Comparison of ENCODE assay signal across 8 mouse cellular contexts in genomic region chr12:24706764-24707479, GRCm38 (mm10). TPM values are rescaled to one million over a fixed set of nuclear protein-coding genes. Genes with fewer than 3 reads are reported as not detected.
A peak's percentile ranks its signal among the peaks of the same experiment; 100 is the strongest.
DNase-seq lines count a peak whose midpoint lies in the region; ATAC-seq and TF ChIP-seq lines count a peak whose summit lies in the region.

No protein-coding gene starts in this region.

- H3K9ac ChIP-seq in MEL (ENCODE audit: control insufficient read depth, low read depth, low read length, poor library complexity, severe bottlenecking), result peak overlapping the region; percentile 90

- no peaks in the 10 kb centered on the region for H3K9me3 ChIP-seq in MEL (replicated peaks; ENCODE audit: insufficient read depth, low read length)

- peak overlapping the region; percentile 86 for H3K27ac ChIP-seq in MEL (ENCODE audit: control insufficient read depth, low read depth, low read length)

- peaks cover 32% of the 10 kb centered on the region for H3K79me3 ChIP-seq in C2C12 (ENCODE audit: low read depth)

- H3K27me3 ChIP-seq in C2C12 (ENCODE audit: control insufficient read depth, insufficient read depth, insufficient read length) (no peaks in the 10 kb centered on the region), MEL (ENCODE audit: control insufficient read depth in 1 of 2, insufficient read depth in 2 of 2, low read length in 2 of 2) (no peaks in the 10 kb centered on the region)

- H3K79me2 ChIP-seq in C2C12 (ENCODE audit: control insufficient read depth, insufficient read depth) (peaks cover 39% of the 10 kb centered on the region), MEL (ENCODE audit: control insufficient read depth, insufficient read depth, low read length, poor library complexity) (peaks cover 32% of the 10 kb centered on the region)

- TF ChIP-seq EP300 in MEL (IDR thresholded peaks at IDR 0.05; ENCODE audit: low read depth in 1 of 2, low read length in 2 of 2), result no peak

- DNase-seq in MEL (ENCODE audit: low read depth, low spot score), result peak; percentile 92
- peak; percentile 55 to 64 for DNase-seq in kidney, adult 8-10 months
- peak; percentile 78 for DNase-seq in mesoderm, embryonic 11.5 days (ENCODE audit: low read depth, low spot score)
- peak; percentile 53 for DNase-seq in testis, postnatal 10 days (ENCODE audit: low spot score)
- no peak for DNase-seq in layer of hippocampus, postnatal 14 days (ENCODE audit: low spot score in 2 of 2)
- no peak for DNase-seq in lung, postnatal 25 days (ENCODE audit: low spot score)

- H3K36me3 ChIP-seq in C2C12 (ENCODE audit: control insufficient read depth, insufficient read depth), result peaks cover 30% of the 10 kb centered on the region
- peaks cover 3 to 23% of the 10 kb centered on the region in 2 experiments for H3K36me3 ChIP-seq in MEL (ENCODE audit: control insufficient read depth in 1 of 2, insufficient read depth in 2 of 2, low read length in 2 of 2)

- H3ac ChIP-seq in C2C12 (ENCODE audit: control insufficient read depth, insufficient read length, low read depth), result peak overlapping the region; percentile 49

- ATAC-seq in erythroid progenitor cell, adult 5-6 weeks (replicated peaks; ENCODE audit: low FRiP score, poor library complexity, severe bottlenecking), result peak; percentile 71

- peak overlapping the region; percentile 92 for H3K4me3 ChIP-seq in C2C12 (ENCODE audit: insufficient read depth, poor library complexity, severe bottlenecking)
- peak overlapping the region; percentile 55 to 94 for H3K4me3 ChIP-seq in MEL (ENCODE audit: control insufficient read depth in 1 of 2, insufficient read depth in 1 of 2, low read depth in 2 of 2, low read length in 2 of 2)

- no peak for TF ChIP-seq CTCF in C2C12 (IDR thresholded peaks at IDR 0.05; ENCODE audit: control insufficient read depth, insufficient read depth, insufficient read length)
- no peak for TF ChIP-seq CTCF in MEL (IDR thresholded peaks at IDR 0.05 in 2 of 3, conservative IDR thresholded peaks at IDR 0.05 in 1 of 3; ENCODE audit: control insufficient read depth in 1 of 3, insufficient read depth in 1 of 3, low read depth in 2 of 3, low read length in 3 of 3, poor library complexity in 1 of 3, severe bottlenecking in 1 of 3)

- no peak for TF ChIP-seq RAD21 in MEL (IDR thresholded peaks at IDR 0.05; ENCODE audit: low read depth, low read length)

- peak in 1 of 2 experiments; percentile 68; a peak in 3 of 4 replicates for TF ChIP-seq POLR2A in MEL (IDR thresholded peaks at IDR 0.05; ENCODE audit: control insufficient read depth in 1 of 2, insufficient read depth in 1 of 2, low read depth in 1 of 2, low read length in 2 of 2, poor library complexity in 1 of 2)

- H3K4me1 ChIP-seq in MEL (ENCODE audit: control insufficient read depth in 1 of 2, insufficient read depth in 2 of 2, low read length in 2 of 2), result peaks cover 3 to 22% of the 10 kb centered on the region in 2 experiments

TF ChIP-seq in C2C12, 6 proteins besides CTCF, POLR2A, EP300 and RAD21:
- TF ChIP-seq MYOD1 (IDR thresholded peaks at IDR 0.05; ENCODE audit: control insufficient read depth, insufficient read length, low read depth), result peak; percentile 1
- TF ChIP-seq FOSL1 (IDR thresholded peaks at IDR 0.05; ENCODE audit: insufficient read depth, low read length, poor library complexity, severe bottlenecking), result no peak

TF ChIP-seq in MEL, 35 proteins besides CTCF, POLR2A, EP300 and RAD21:
- TF ChIP-seq SIN3A (IDR thresholded peaks at IDR 0.05; ENCODE audit: low read length), result peak; percentile 1; the same call in 1 of the 2 replicates
- no peak for TF ChIP-seq USF2 (IDR thresholded peaks at IDR 0.05; ENCODE audit: borderline replicate concordance in 1 of 2, insufficient read depth in 1 of 2, low read depth in 1 of 2, low read length in 2 of 2)
- TF ChIP-seq MYC (IDR thresholded peaks at IDR 0.05; ENCODE audit: low read depth, low read length), result peak; percentile 66
- TF ChIP-seq RCOR1 (IDR thresholded peaks at IDR 0.05; ENCODE audit: low read depth, low read length), result no peak
- TF ChIP-seq ELF1 (IDR thresholded peaks at IDR 0.05; ENCODE audit: low read depth, low read length), result no peak
- TF ChIP-seq GATA1 (IDR thresholded peaks at IDR 0.05; ENCODE audit: low read depth, low read length), result no peak
- no peak for TF ChIP-seq NRF1 (IDR thresholded peaks at IDR 0.05; ENCODE audit: insufficient read depth, low read depth, low read length, poor library complexity, severe bottlenecking)
- TF ChIP-seq USF1 (IDR thresholded peaks at IDR 0.05; ENCODE audit: low read depth, low read length), result no peak
- no peak for TF ChIP-seq SMC3 (IDR thresholded peaks at IDR 0.05; ENCODE audit: low read depth, low read length)
- no peak for TF ChIP-seq POLR2AphosphoS5 (IDR thresholded peaks at IDR 0.05; ENCODE audit: borderline replicate concordance, low read depth, low read length)
- no peak for TF ChIP-seq BHLHE40 (IDR thresholded peaks at IDR 0.05; ENCODE audit: borderline replicate concordance, low read depth, low read length)
- TF ChIP-seq GABPA (IDR thresholded peaks at IDR 0.05; ENCODE audit: low read depth, low read length), result no peak
- no peak for TF ChIP-seq JUND (IDR thresholded peaks at IDR 0.05; ENCODE audit: low read depth, low read length)
- no peak for TF ChIP-seq POLR2AphosphoS2 (IDR thresholded peaks at IDR 0.05; ENCODE audit: low read length)
- peak; percentile 37; the same call in 1 of the 2 replicates for TF ChIP-seq NELFE (IDR thresholded peaks at IDR 0.05; ENCODE audit: low read depth, low read length)
- TF ChIP-seq MYB (IDR thresholded peaks at IDR 0.05; ENCODE audit: low read depth, low read length), result no peak
- no peak for TF ChIP-seq ZC3H11A (IDR thresholded peaks at IDR 0.05; ENCODE audit: low read depth, low read length)
- TF ChIP-seq MXI1 (IDR thresholded peaks at IDR 0.05; ENCODE audit: low read depth, low read length), result peak; percentile 65
- no peak for TF ChIP-seq ETS1 (IDR thresholded peaks at IDR 0.05; ENCODE audit: low read depth, low read length)
- TF ChIP-seq MAZ (IDR thresholded peaks at IDR 0.05; ENCODE audit: low read depth, low read length), result no peak
- 0 out of 2 replicates have a peak, but pooled peaks have one; percentile 6 for TF ChIP-seq HCFC1 (IDR thresholded peaks at IDR 0.05; ENCODE audit: low read depth, low read length)
- peak; percentile 92; the same call in 1 of the 2 replicates for TF ChIP-seq E2F4 (IDR thresholded peaks at IDR 0.05; ENCODE audit: borderline replicate concordance, low read depth, low read length)
- no peak for TF ChIP-seq CHD2 (IDR thresholded peaks at IDR 0.05; ENCODE audit: low read length)
- TF ChIP-seq ZMIZ1 (IDR thresholded peaks at IDR 0.05; ENCODE audit: low read depth, low read length), result no peak
- no peak for TF ChIP-seq ZKSCAN1 (IDR thresholded peaks at IDR 0.05; ENCODE audit: low read depth, low read length)
- no peak; the same call in 1 of the 2 replicates for TF ChIP-seq MAX (IDR thresholded peaks at IDR 0.05; ENCODE audit: low read length)
- TF ChIP-seq TAL1 (IDR thresholded peaks at IDR 0.05; ENCODE audit: low read length), result no peak
- 0 out of 2 replicates have a peak, but pooled peaks have one; percentile 56 for TF ChIP-seq UBTF (IDR thresholded peaks at IDR 0.05; ENCODE audit: borderline replicate concordance, insufficient read depth, low read depth, low read length)
- peak; percentile 94 for TF ChIP-seq CHD1 (IDR thresholded peaks at IDR 0.05; ENCODE audit: low read depth, low read length)
- TF ChIP-seq TBP (IDR thresholded peaks at IDR 0.05; ENCODE audit: low read depth, low read length), result no peak; the same call in 1 of the 2 replicates
- TF ChIP-seq ZNF384 (IDR thresholded peaks at IDR 0.05; ENCODE audit: low read depth, low read length), result no peak
- no peak for TF ChIP-seq KAT2A (conservative IDR thresholded peaks at IDR 0.05; ENCODE audit: low read depth, low read length)
- TF ChIP-seq MAFK (IDR thresholded peaks at IDR 0.05; ENCODE audit: borderline replicate concordance, low read depth, low read length), result no peak
- TF ChIP-seq MEF2A (IDR thresholded peaks at IDR 0.05; ENCODE audit: extremely low read depth, insufficient replicate concordance, low read depth, low read length, poor library complexity, severe bottlenecking), result no peak
- no peak for TF ChIP-seq TCF12 (IDR thresholded peaks at IDR 0.05; ENCODE audit: low read depth, low read length)

RNA-seq across cellular contexts. Expression of gene Rrm2, which starts 1.1 kb away (rescaled TPM):
- polyA plus RNA-seq in C2C12 (2012; fragmentation: generic; extraction: Trizol) (437 TPM), MEL (2012; ENCODE audit: insufficient read depth in 1 of 2, insufficient read length in 2 of 2, low read depth in 1 of 2, low replicate concordance in 2 of 2, missing spikeins in 1 of 2) (100 to 1,000 TPM; 127 to 158 TPM)
- 81.2 and 88.2 TPM in 2 replicates for total RNA-seq in MEL (2012; rRNA removed)
- total RNA-seq in erythroid progenitor cell, adult 5-6 weeks (2015; ENCODE audit: low replicate concordance), result 647 and 687 TPM in 2 replicates
- total RNA-seq in erythroid progenitor cell, adult 5-6 weeks (2017; ENCODE audit: low replicate concordance), result 662 and 846 TPM in 2 replicates
- total RNA-seq in layer of hippocampus, postnatal 14 days (2021), result 1 to 10 TPM; 6.3 to 7.6 TPM

RNA-seq across cellular contexts. Expression of gene Cys1, which starts 25.3 kb away (rescaled TPM):
- 0.36 TPM for polyA plus RNA-seq in C2C12 (2012; fragmentation: generic; extraction: Trizol)
- not detected in 2 replicates for total RNA-seq in MEL (2012; rRNA removed)
- polyA plus RNA-seq in MEL (2012; ENCODE audit: insufficient read depth in 1 of 2, insufficient read length in 2 of 2, low read depth in 1 of 2, low replicate concordance in 2 of 2, missing spikeins in 1 of 2), result not detected
- not detected in 2 replicates for total RNA-seq in erythroid progenitor cell, adult 5-6 weeks (2015; ENCODE audit: low replicate concordance)
- 0.39 TPM in 1 of 2 replicates, not detected in the other for total RNA-seq in erythroid progenitor cell, adult 5-6 weeks (2017; ENCODE audit: low replicate concordance)
- 10 to 100 TPM; 13.4 to 14.2 TPM for total RNA-seq in layer of hippocampus, postnatal 14 days (2021)

RNA-seq across cellular contexts. Expression of gene Klf11, which starts 55.8 kb away (rescaled TPM):
- 3.9 TPM for polyA plus RNA-seq in C2C12 (2012; fragmentation: generic; extraction: Trizol)
- total RNA-seq in MEL (2012; rRNA removed), result 1.8 and 2.4 TPM in 2 replicates
- polyA plus RNA-seq in MEL (2012; ENCODE audit: insufficient read depth in 1 of 2, insufficient read length in 2 of 2, low read depth in 1 of 2, low replicate concordance in 2 of 2, missing spikeins in 1 of 2), result 1 to 10 TPM in 1 of 2 experiments, not detected in 1; 7.2 TPM
- 30.6 and 40.0 TPM in 2 replicates for total RNA-seq in erythroid progenitor cell, adult 5-6 weeks (2015; ENCODE audit: low replicate concordance)
- total RNA-seq in erythroid progenitor cell, adult 5-6 weeks (2017; ENCODE audit: low replicate concordance), result 46.6 and 52.6 TPM in 2 replicates
- 1 to 10 TPM; 4.7 to 6.3 TPM for total RNA-seq in layer of hippocampus, postnatal 14 days (2021)

Comparison
In these comparisons a context has a peak if more than half of its experiments do, and no peak if none do; other contexts are left out.
1. DNase-seq: peak in MEL (single experiment), kidney, adult 8-10 months (2 of 2), mesoderm, embryonic 11.5 days (single experiment) and testis, postnatal 10 days (single experiment); none in layer of hippocampus, postnatal 14 days (0 of 2) and lung, postnatal 25 days (single experiment).
2. RNA of gene Cys1, which starts 25.3 kb away (total RNA-seq): 13.4 to 14.2 TPM in layer of hippocampus, postnatal 14 days; not detected in MEL and 0.39 TPM in erythroid progenitor cell, adult 5-6 weeks; every median in the first group is over 10 times any median in the second.